Mouse (Mus musculus): ENCODE measurements at regions not wholly inside any gene's neighbourhood (a gene's known extent, or its start where the extent isn't known, plus 50 kb on each side); places are given as distances from the start of the nearest gene placed in this dataset.

DNA sequence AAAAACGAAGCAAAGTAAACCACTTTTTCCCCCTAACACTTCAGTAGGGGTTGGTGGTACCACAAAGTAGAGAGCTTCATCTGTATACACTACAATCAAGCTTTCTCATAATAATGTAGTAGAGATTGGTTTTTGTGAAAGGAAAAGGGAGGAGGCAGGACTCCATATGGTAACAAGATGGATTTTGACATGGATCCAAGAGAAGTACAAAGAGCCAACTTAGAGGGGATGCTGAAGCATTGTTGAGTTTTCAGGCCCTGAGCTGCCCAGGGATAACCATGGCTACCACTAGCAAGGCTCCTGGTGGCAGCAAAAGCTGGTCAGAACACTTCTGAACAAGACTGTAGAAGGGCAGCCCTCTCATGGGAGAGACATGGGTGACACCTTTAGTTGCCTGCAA is 1093.6 kb upstream of the Lrrtm3 start:
- no peak overlapping the region for H3K4me3 ChIP-seq (ENCODE audit: insufficient read depth, low read depth, low read length)
- H3K79me2 ChIP-seq (ENCODE audit: control insufficient read depth, insufficient read depth, low read length), result no peaks in the 10 kb centered on the region
- no peaks in the 10 kb centered on the region for H3K4me1 ChIP-seq (ENCODE audit: control insufficient read depth, insufficient read depth, low read length)
- no peak overlapping the region for H3K27ac ChIP-seq (replicated peaks; ENCODE audit: insufficient read depth, low read depth, low read length)
- TF ChIP-seq POLR2A (IDR thresholded peaks at IDR 0.05; ENCODE audit: extremely low read depth, insufficient read depth, low read length), result no peak
- no peak for TF ChIP-seq CTCF (IDR thresholded peaks at IDR 0.05; ENCODE audit: low read depth, low read length)
- WGBS, result 28% methylated on average over 1 of the region's 1 CpGs
- H3K36me3 ChIP-seq (ENCODE audit: control insufficient read depth, insufficient read depth, low read length), result no peaks in the 10 kb centered on the region
- H3K27me3 ChIP-seq (ENCODE audit: control insufficient read depth, insufficient read depth, low read length), result no peaks in the 10 kb centered on the region
- H3K9ac ChIP-seq (ENCODE audit: low read depth, low read length), result no peak overlapping the region
- DNase-seq (ENCODE audit: extremely low read depth, low read depth, low spot score), result no peak

DNA sequence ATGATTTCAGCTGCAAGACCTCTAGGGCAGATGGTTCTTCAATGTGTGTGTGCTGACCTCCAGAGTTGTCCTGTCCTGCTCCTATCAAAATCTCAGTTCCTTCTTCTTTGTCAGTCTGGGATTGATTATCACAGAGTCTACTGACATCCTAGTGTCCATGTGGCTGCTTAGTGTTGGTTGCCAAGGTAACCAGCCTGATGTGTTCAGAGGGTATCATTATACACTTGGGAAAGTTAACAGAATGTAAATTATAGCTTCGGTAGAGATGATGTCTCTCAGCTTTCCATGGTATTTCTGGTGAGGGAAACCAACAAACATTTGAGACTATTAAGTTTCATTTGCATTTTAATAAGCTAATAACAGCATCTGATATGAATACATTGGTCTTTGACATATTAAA is 1092.5 kb upstream of the Lrrtm3 start:
- no peak for DNase-seq (ENCODE audit: extremely low read depth, low read depth, low spot score)
- Histone ChIP-seq H3K9ac (ENCODE audit: low read depth, low read length) (no peak overlapping the region), H3K27me3 (ENCODE audit: control insufficient read depth, insufficient read depth, low read length) (no peaks in the 10 kb centered on the region), H3K4me1 (ENCODE audit: control insufficient read depth, insufficient read depth, low read length) (no peaks in the 10 kb centered on the region), H3K79me2 (ENCODE audit: control insufficient read depth, insufficient read depth, low read length) (no peaks in the 10 kb centered on the region), H3K4me3 (ENCODE audit: insufficient read depth, low read depth, low read length) (no peak overlapping the region), H3K27ac (replicated peaks; ENCODE audit: insufficient read depth, low read depth, low read length) (no peak overlapping the region), H3K36me3 (ENCODE audit: control insufficient read depth, insufficient read depth, low read length) (no peaks in the 10 kb centered on the region)
- 91% methylated on average over 1 of the region's 1 CpGs for WGBS
- TF ChIP-seq POLR2A (IDR thresholded peaks at IDR 0.05; ENCODE audit: extremely low read depth, insufficient read depth, low read length), result no peak
- no peak for TF ChIP-seq CTCF (IDR thresholded peaks at IDR 0.05; ENCODE audit: low read depth, low read length)

GRCm38 (mm10) chr10:65179101-65179500 is 1089.0 kb upstream of the Lrrtm3 start:
- Histone ChIP-seq H3K36me3 (ENCODE audit: control insufficient read depth, insufficient read depth, low read length) (no peaks in the 10 kb centered on the region), H3K79me2 (ENCODE audit: control insufficient read depth, insufficient read depth, low read length) (no peaks in the 10 kb centered on the region), H3K27me3 (ENCODE audit: control insufficient read depth, insufficient read depth, low read length) (no peaks in the 10 kb centered on the region), H3K4me3 (ENCODE audit: insufficient read depth, low read depth, low read length) (no peak overlapping the region), H3K27ac (replicated peaks; ENCODE audit: insufficient read depth, low read depth, low read length) (no peak overlapping the region), H3K9ac (ENCODE audit: low read depth, low read length) (no peak overlapping the region), H3K4me1 (ENCODE audit: control insufficient read depth, insufficient read depth, low read length) (no peaks in the 10 kb centered on the region)
- no peak for TF ChIP-seq CTCF (IDR thresholded peaks at IDR 0.05; ENCODE audit: low read depth, low read length)
- TF ChIP-seq POLR2A (IDR thresholded peaks at IDR 0.05; ENCODE audit: extremely low read depth, insufficient read depth, low read length), result no peak
- no peak for DNase-seq (ENCODE audit: extremely low read depth, low read depth, low spot score)

DNA sequence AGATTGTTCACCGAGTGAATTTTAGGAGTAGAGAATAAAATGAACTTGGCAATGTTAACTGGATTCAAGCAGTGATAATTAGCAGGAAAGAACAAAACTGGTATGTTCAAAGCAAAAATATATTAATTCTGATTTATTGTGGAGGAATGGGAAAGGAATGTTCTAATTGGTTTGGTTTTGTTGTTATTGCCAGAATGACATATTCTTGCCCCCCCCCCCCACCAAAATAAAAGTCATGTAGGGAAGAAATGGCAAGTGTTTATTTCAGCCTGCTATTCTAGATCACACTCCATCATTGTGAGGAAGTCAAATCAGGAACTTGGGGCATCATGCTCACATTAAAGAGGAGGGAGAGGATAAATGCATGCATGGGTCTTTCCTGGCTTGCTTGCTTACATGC is 1064.1 kb upstream of the Lrrtm3 start:
- H3K4me1 ChIP-seq (ENCODE audit: control insufficient read depth, insufficient read depth, low read length), result no peaks in the 10 kb centered on the region
- WGBS, result 92% methylated on average over 1 of the region's 1 CpGs
- no peaks in the 10 kb centered on the region for H3K27me3 ChIP-seq (ENCODE audit: control insufficient read depth, insufficient read depth, low read length)
- H3K27ac ChIP-seq (replicated peaks; ENCODE audit: insufficient read depth, low read depth, low read length), result no peak overlapping the region
- H3K9ac ChIP-seq (ENCODE audit: low read depth, low read length), result no peak overlapping the region
- no peaks in the 10 kb centered on the region for H3K79me2 ChIP-seq (ENCODE audit: control insufficient read depth, insufficient read depth, low read length)
- H3K36me3 ChIP-seq (ENCODE audit: control insufficient read depth, insufficient read depth, low read length), result no peaks in the 10 kb centered on the region
- TF ChIP-seq CTCF (IDR thresholded peaks at IDR 0.05; ENCODE audit: low read depth, low read length), result no peak
- no peak for TF ChIP-seq POLR2A (IDR thresholded peaks at IDR 0.05; ENCODE audit: extremely low read depth, insufficient read depth, low read length)
- H3K4me3 ChIP-seq (ENCODE audit: insufficient read depth, low read depth, low read length), result no peak overlapping the region
- no peak for DNase-seq (ENCODE audit: extremely low read depth, low read depth, low spot score)

DNA sequence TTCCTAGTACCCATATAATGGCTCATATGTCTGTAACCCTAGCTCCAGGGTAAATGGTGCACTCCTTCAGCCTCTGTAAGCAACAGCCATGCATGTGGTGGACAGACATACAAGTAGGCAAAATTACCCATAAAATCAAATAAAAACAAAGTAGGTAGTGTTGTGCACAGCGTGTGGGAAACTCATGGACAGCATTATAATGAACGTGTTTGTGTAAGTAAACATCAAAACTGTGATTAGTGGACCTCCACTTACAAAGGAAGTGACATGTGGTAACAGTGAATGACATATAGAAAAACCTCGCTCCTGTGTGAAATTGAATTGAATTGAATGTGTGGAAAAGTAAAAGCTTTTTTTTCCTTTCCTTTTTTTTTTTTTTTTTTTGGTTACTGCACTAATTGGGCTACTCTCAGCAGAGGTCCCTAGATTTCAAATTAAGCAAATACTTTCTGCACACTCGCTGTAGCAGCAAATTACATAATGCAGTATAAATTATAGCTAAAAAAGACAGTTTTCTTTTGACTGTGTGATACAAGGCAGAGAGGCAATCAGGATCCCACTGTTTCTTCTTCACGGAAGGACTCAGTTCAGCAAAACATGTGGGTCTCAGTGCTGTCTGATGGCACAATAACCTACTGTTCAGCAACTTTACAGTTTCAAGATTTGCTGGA is 1035.0 kb upstream of the Lrrtm3 start:
- H3K9ac ChIP-seq (ENCODE audit: low read depth, low read length), result no peak overlapping the region
- TF ChIP-seq CTCF (IDR thresholded peaks at IDR 0.05; ENCODE audit: low read depth, low read length) (no peak), POLR2A (IDR thresholded peaks at IDR 0.05; ENCODE audit: extremely low read depth, insufficient read depth, low read length) (no peak)
- H3K27ac ChIP-seq (replicated peaks; ENCODE audit: insufficient read depth, low read depth, low read length), result no peak overlapping the region
- H3K4me1 ChIP-seq (ENCODE audit: control insufficient read depth, insufficient read depth, low read length), result no peaks in the 10 kb centered on the region
- no peak for DNase-seq (ENCODE audit: extremely low read depth, low read depth, low spot score)
- no peaks in the 10 kb centered on the region for H3K27me3 ChIP-seq (ENCODE audit: control insufficient read depth, insufficient read depth, low read length)
- H3K36me3 ChIP-seq (ENCODE audit: control insufficient read depth, insufficient read depth, low read length), result no peaks in the 10 kb centered on the region
- no peak overlapping the region for H3K4me3 ChIP-seq (ENCODE audit: insufficient read depth, low read depth, low read length)
- H3K79me2 ChIP-seq (ENCODE audit: control insufficient read depth, insufficient read depth, low read length), result no peaks in the 10 kb centered on the region
- 71% methylated on average over 5 of the region's 5 CpGs for WGBS

DNA sequence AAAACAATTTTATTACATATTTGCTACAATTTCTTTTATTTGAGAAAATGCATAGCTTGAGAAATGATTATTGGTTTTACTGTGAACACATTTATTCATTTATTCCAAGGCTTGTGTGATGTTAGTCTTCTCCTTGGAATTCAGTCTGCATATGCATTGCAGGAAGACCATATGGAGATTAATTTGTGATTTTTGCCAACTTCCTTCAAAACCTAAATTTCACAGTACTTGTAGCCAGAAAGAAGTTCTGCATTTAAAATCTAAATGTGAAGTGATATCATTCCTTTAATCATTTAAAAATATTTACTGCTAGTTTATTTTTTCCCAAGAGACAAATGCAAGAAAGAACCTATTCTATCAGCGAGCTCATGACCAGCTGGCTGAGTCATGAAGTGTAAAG is 1028.1 kb upstream of the Lrrtm3 start:
- Histone ChIP-seq H3K9ac (ENCODE audit: low read depth, low read length) (no peak overlapping the region), H3K36me3 (ENCODE audit: control insufficient read depth, insufficient read depth, low read length) (no peaks in the 10 kb centered on the region), H3K27ac (replicated peaks; ENCODE audit: insufficient read depth, low read depth, low read length) (no peak overlapping the region), H3K27me3 (ENCODE audit: control insufficient read depth, insufficient read depth, low read length) (no peaks in the 10 kb centered on the region), H3K4me3 (ENCODE audit: insufficient read depth, low read depth, low read length) (no peak overlapping the region), H3K4me1 (ENCODE audit: control insufficient read depth, insufficient read depth, low read length) (no peaks in the 10 kb centered on the region), H3K79me2 (ENCODE audit: control insufficient read depth, insufficient read depth, low read length) (no peaks in the 10 kb centered on the region)
- no peak for DNase-seq (ENCODE audit: extremely low read depth, low read depth, low spot score)
- no peak for TF ChIP-seq POLR2A (IDR thresholded peaks at IDR 0.05; ENCODE audit: extremely low read depth, insufficient read depth, low read length)
- no peak for TF ChIP-seq CTCF (IDR thresholded peaks at IDR 0.05; ENCODE audit: low read depth, low read length)
- WGBS, result 79% methylated on average over 1 of the region's 1 CpGs

Data from liver, adult 2 months (tissue).